Mouse (Mus musculus): Measurements from ENCODE around the gene Pitpnc1.

Gene Pitpnc1

GRCm38 (mm10) chr11:107468252-107469030 is 2.1 kb downstream of the Pitpnc1 start:
- no peak for DNase-seq (ENCODE audit: low spot score)

- no peak for DNase-seq (ENCODE audit: low spot score)
These were observed 3.7 kb downstream of the Pitpnc1 start for GRCm38 (mm10) chr11:107466611-107467391.

- DNase-seq (ENCODE audit: low spot score), result no peak
These were observed 4.5 kb downstream of the Pitpnc1 start for GRCm38 (mm10) chr11:107465969-107466368.

DNA sequence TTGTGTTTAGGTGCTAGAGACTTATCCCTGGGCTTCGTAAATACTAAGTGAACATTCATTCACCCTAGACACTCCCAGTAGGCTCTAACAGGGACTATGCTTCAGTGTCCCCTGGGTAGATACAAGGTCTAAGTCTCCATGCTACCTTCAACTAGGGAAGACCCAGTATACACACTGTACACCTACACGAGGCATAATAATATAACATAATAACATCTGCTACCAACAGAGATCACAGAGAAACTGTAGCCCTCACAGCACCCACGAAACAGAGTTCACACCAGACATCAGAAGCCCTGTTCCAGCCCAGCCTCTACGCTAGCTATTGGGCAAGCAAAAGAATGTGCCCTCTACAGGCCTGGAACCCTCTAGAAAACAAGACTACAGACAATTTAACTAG is 5.5 kb downstream of the Pitpnc1 start:
- DNase-seq (ENCODE audit: low spot score), result no peak

DNA sequence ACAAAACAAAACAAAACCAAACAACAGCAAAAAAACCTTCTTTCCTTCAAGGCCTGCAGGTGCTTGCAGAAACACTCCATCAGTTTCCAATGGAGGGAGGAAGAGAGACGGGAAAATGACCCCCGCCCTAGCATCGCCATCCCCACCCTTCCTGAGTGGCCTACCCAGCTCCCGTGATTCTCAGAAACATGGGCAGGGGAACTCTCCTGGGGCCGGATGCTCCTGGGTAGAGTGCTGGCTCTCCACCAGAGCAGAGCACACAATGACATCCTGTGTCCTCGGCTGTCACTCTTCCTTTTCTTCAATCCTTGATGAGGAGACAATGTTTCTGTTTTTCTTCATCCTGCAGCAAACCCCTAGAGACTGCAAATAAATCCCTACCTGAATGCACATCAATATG is 6.4 kb downstream of the Pitpnc1 start:
- no peak for DNase-seq (ENCODE audit: low spot score)

- no peak for DNase-seq (ENCODE audit: low spot score)
These were observed 7.2 kb downstream of the Pitpnc1 start for GRCm38 (mm10) chr11:107463251-107463681.

GRCm38 (mm10) chr11:107462478-107462877 is 8.0 kb downstream of the Pitpnc1 start:
- no peak for DNase-seq (ENCODE audit: low spot score)

GRCm38 (mm10) chr11:107459828-107460227 is 10.7 kb downstream of the Pitpnc1 start:
- DNase-seq (ENCODE audit: low spot score), result no peak

- no peak for DNase-seq (ENCODE audit: low spot score)
These were observed 11.5 kb downstream of the Pitpnc1 start for GRCm38 (mm10) chr11:107458986-107459385.

GRCm38 (mm10) chr11:107458286-107458685 is 12.2 kb downstream of the Pitpnc1 start:
- no peak for DNase-seq (ENCODE audit: low spot score)

DNA sequence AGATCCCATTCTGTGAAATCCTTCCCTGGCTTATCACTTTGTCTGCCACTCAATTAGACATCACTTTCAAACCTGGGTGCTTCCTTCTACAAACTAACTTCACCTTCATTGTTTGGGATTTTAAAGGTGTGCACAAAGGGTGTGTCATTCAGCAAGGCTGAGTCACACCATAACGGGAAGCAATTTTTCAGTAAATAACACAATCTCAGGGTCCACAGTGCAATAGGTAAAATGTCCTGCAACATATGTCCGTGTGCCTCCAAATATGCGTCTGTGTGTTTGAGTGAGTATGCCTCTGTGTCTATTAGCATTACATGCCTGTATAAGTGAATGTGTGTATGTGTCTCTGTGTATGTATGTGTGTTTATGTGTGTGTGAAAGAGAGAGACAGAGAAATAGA is 13.2 kb downstream of the Pitpnc1 start:
- no peak for DNase-seq (ENCODE audit: low spot score)

DNA sequence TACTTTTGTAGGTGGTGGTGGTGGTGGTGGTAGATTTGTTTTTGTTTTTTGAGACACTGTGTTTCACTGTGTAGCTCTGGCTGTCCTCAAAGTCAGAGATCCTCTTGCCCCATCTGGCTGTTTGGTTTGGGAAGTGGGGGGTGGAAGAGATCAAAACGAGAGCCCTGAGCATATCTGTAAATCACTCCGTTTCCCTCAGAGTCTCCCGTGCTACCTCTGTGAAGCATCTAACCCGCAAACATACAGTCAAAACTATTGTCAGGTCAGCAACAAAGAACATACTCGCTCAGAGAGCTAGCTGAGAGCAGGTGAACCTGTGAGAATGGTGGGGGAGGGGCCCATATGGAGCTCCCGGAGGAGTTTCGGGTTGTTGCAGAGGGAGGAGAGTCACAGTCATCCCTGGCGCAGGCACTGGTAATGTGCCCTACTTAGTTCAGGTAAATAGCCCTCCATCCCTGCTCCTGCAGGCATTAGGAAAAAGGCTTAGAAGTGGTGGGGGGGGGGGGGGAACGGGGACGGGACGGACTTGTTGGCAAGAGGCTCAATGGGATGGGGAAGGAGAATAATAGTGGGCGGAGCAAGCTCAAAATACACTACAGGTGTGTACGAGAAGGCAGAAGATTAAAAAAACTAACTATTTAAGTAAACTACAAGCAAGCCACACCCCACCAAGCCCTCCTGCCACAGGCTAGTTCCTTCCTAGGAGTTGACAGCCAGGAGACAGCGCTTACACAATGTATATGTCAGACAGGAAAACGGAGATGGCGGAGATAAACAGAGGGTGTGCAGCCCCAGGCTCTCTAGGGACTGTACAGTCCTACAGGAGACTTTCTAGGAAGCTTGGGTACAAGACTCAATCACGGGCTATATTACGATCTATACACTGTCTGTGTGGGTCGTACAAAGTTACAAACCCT is 15.7 kb downstream of the Pitpnc1 start:
- no peak for DNase-seq (ENCODE audit: low spot score)

- no peak for DNase-seq (ENCODE audit: low spot score)
These were observed 18.4 kb downstream of the Pitpnc1 start for GRCm38 (mm10) chr11:107452053-107452452.

DNA sequence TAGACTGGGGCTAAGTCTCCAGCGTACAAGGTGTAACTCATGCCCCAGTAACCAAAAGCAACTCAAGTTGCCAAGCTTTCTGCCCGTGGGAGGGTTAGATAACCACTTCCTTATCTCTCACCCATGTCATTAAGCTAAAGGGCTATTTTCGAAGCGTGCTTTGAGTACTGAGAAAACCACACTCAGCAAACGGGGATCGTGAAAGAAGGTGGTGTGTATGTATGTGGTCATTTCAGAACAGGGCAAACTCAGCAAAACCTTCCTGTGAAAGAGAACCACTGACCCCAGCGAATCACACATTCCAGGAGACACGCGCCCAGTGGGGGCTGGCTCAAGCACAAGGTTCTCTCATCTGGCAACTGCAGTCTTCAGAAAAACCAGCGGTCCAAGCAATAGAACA is 19.4 kb downstream of the Pitpnc1 start:
- DNase-seq (ENCODE audit: low spot score), result no peak

GRCm38 (mm10) chr11:107450097-107450496 is 20.4 kb downstream of the Pitpnc1 start:
- DNase-seq (ENCODE audit: low spot score), result no peak

DNA sequence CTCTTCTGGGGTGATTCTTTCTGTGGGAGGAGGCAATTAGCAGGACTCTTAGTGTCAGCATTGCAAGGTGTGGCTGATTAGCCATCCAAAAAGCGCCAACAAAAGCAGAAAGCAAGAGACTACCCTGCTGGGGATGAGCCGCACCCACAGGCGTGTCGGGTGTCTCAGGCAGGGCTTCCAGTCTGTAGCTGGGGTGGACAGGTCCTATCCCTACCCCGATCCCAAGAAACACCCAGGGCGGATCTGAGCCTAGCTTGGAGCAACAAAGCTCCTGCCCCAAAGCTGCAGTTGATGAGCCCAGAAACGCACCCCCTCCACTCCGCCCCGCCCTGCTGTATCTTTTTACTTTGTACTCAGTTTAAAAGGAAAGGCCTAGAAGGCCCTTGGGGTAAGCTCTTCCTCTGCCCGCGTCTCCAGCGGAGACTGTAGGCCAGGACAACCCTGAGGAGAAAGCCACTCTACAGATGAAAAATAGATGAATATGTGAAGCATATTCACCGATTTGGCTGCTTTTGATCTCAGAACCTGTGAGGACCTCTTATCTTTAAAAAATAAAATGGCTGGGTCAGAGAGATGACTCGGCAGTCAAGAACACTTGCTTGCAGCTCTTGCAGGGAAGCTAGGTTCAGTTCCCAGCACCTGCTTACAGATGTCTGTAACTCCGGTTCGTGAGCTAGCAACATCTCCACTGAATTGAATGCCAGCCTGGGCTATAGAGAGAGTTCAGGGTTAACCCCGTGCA is 21.2 kb downstream of the Pitpnc1 start:
- no peak for DNase-seq (ENCODE audit: low spot score)

- no peak for DNase-seq (ENCODE audit: low spot score)
These were observed 22.6 kb downstream of the Pitpnc1 start for GRCm38 (mm10) chr11:107447915-107448314.

- DNase-seq (ENCODE audit: low spot score), result no peak
These were observed 23.1 kb downstream of the Pitpnc1 start for GRCm38 (mm10) chr11:107447349-107447748.

DNA sequence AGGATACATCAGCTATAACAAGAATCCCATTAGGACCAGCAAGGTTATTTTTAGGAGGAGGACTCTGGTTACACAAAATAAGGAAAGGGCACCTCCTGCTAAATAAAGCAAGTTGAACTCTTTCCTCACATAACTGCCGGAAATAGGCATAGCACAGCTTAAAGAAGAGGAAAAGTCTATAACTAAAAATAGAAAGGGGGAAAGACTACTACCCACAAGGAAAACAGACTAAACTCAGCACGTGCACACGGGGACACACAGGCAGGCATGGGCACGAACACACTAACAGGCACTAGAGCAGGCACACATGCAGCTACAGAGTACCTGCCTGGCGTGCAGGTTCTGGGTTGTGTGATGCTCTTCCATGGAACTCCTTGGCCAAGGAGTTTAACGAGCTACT is 23.8 kb downstream of the Pitpnc1 start:
- no peak for DNase-seq (ENCODE audit: low spot score)

- DNase-seq (ENCODE audit: low spot score), result no peak
These were observed 24.8 kb downstream of the Pitpnc1 start for GRCm38 (mm10) chr11:107445683-107446082.

Measured in left cerebral cortex, adult 11 months (tissue).